Mouse (Mus musculus) liver, embryonic 14.5 days (tissue): ENCODE data around the gene Agtpbp1. TPM values are rescaled to one million over a fixed set of nuclear protein-coding genes. Genes with fewer than 3 reads are reported as not detected.

Experiments used
- ATAC-seq: fragments of 200-750 bp; cut with Nextera tagmentation; 2 replicates; pipeline ENCODE4 v1.8.0; 2017; ENCODE audit warnings: moderate number of reproducible peaks, mild to moderate bottlenecking, moderate library complexity; ENCODE audit not compliant: insufficient read depth
- DNase-seq, 3 experiments: peaks; one replicate each; pipeline ENCODE4 v3.0.0-alpha.2; 2012 to 2013; ENCODE audit warnings: low read depth in 3 of 3, low spot score in 3 of 3
- H3K27ac ChIP-seq: fragments of 300-500 bp; sonication (generic); 2 replicates; pipeline ENCODE4 v1.5.1; 2014; ENCODE audit warnings: moderate library complexity, mild to moderate bottlenecking, control low read depth, inconsistent platforms
- H3K27me3 ChIP-seq: fragments of 300-500 bp; sonication (generic); 2 replicates; pipeline ENCODE4 v1.6.1; 2014; ENCODE audit warnings: mild to moderate bottlenecking, low read length, moderate library complexity; ENCODE audit not compliant: control insufficient read depth, insufficient read depth
- H3K36me3 ChIP-seq: fragments of 300-500 bp; sonication (generic); replicated peaks from 2 replicates; pipeline ENCODE4 v1.6.1; 2014; ENCODE audit warnings: low read depth; ENCODE audit not compliant: control insufficient read depth, insufficient read depth
- H3K4me1 ChIP-seq, 2 experiments: fragments of 200-500 bp in 1 of 2; fragments of 300-500 bp in 1 of 2; sonication (generic) in 1 of 2; replicated peaks; 2 replicates each; pipeline ENCODE4 v1.6.1; 2012 to 2014; ENCODE audit warnings: antibody characterized with exemption in 1 of 2, inconsistent platforms in 1 of 2, low read length in 1 of 2; ENCODE audit not compliant: control insufficient read depth in 2 of 2, insufficient read depth in 2 of 2
- H3K4me2 ChIP-seq: fragments of 300-500 bp; sonication (generic); 2 replicates; pipeline ENCODE4 v1.6.1; 2014; ENCODE audit warnings: low read depth, mild to moderate bottlenecking, control low read depth, moderate library complexity
- H3K4me3 ChIP-seq, 2 experiments: fragments of 200-500 bp in 1 of 2; fragments of 300-500 bp in 1 of 2; sonication (generic) in 1 of 2; 2 replicates each; pipeline ENCODE4 v1.5.1; 2012 to 2014; ENCODE audit warnings: low read depth in 2 of 2, low read length in 2 of 2, mild to moderate bottlenecking in 2 of 2, control low read depth in 1 of 2, inconsistent platforms in 1 of 2, moderate library complexity in 1 of 2; ENCODE audit not compliant: insufficient read depth in 1 of 2
- H3K9ac ChIP-seq: fragments of 300-500 bp; sonication (generic); replicated peaks from 2 replicates; pipeline ENCODE4 v1.6.1; 2014; ENCODE audit warnings: mild to moderate bottlenecking, control low read depth, moderate library complexity
- H3K9me3 ChIP-seq: fragments of 300-500 bp; sonication (generic); 2 replicates; pipeline ENCODE4 v1.6.1; 2016; ENCODE audit warnings: low read length, mixed read lengths; ENCODE audit not compliant: control insufficient read depth
- CTCF ChIP-seq: IDR thresholded peaks from 2 replicates; pipeline ENCODE4 v1.5.1; 2016; ENCODE audit warnings: antibody characterized with exemption, low read depth, control low read depth
- EP300 ChIP-seq: IDR thresholded peaks from 2 replicates; pipeline ENCODE4 v1.6.1; 2016; ENCODE audit warnings: antibody characterized with exemption, low read depth
- WGBS: fragments of 180-500 bp; shearing (Covaris S2); extraction: QIAGEN DNeasy Blood & Tissue Kit; methylation state at CpG from one replicate; pipeline ENCODE4 v1.1.7; 2014; ENCODE audit not compliant: insufficient replicate concordance; 5-methylcytosine and 5-hydroxymethylcytosine counted together
- polyA plus RNA-seq, 2 experiments: library from polyadenylated mRNA; depleted of rRNA in 1 of 2; stranded (reverse) in 1 of 2; unstranded in 1 of 2; fragments of >200 nt; fragmentation: Nextera tagmentation in 1 of 2; extraction: Ambion mirVana in 1 of 2; gene quantifications; 2 replicates each; pipeline versions ENCODE4 v1.2.1 to v1.2.3; 2012 to 2014

Agtpbp1 gene
- polyA plus RNA-seq, 2 experiments: 4.8 to 10.3 TPM

DNA sequence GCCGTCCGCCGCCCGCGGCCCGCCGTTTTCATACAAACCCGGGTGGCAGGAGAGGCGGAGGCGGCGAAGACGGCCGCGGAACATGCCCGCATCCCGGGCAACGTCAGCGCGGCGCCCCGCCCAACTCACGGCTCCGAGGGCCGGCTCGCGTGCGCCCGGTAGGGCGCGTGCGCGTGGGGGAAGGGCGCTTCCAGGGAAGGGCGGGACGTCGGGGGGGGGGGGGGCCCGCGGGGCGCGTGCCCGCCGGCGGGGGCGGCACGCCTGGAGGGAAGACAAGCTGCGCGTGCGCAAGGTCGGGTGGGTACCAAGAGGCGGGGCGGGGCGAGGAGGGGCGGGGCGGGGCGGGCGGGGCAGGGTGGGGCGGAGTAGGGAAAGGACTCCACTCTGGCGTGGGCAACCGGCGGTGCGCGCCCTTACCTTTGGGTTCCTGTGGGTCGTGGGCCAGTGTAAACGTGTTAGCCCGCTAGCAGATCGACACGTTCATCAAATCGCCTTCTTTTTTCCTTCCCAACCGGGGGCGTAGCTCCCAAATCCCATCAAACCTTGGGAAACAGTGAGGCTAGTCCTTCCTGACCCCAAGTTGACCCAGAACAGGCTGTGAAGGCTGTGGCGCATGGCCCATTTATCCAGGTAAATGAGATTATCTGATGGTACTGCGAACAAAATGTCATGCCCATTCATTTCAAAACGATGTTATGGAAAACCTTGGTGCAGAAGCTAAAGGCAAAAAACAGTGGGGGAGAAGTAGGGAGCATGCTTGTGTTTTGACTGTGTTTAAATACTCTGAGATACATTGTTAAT, 27.6 kb downstream of the Agtpbp1 start:
- TF ChIP-seq CTCF (no peak), EP300 (no peak)
- Histone ChIP-seq H3K27ac (peak overlapping the region; percentile 71; the same call in 1 of the 2 replicates), H3K9me3 (no peaks in the 10 kb centered on the region), H3K4me1 (peaks cover 14 to 21% of the 10 kb centered on the region in 2 experiments), H3K27me3 (no peaks in the 10 kb centered on the region), H3K36me3 (no peaks in the 10 kb centered on the region), H3K4me2 (peak overlapping the region; percentile 91), H3K9ac (peak overlapping the region; percentile 76), H3K4me3 (peak overlapping the region; percentile 73 to 91)
- ATAC-seq (peak; percentile 92), DNase-seq (peak; percentile 65 to 74 (median 66))
- WGBS: 1% methylated on average over 42 of the region's 73 CpGs

DNA sequence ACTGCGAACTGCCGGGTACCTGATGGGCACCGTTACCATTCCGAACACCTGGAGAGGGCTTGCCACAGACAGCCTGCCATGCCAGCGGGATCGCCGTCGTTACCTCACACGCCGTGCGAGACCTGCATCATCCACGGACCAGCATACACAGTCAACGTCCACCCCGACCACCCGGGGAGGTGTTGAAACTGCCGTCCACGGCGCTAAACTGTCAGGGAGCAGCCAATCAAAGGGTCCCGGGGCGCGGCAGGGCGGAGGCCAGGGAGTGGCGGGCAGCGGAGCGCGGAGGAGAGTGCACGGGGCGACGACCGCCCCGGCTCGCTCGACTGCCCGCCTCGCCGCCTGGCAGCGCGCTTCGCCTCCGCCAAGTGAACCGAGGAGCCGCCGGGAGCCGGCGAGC, 28.4 kb downstream of the Agtpbp1 start:
- ATAC-seq (peak; percentile 89), DNase-seq (peak; percentile 41 to 56 (median 52))
- H3K27me3 ChIP-seq: no peaks in the 10 kb centered on the region
- peak overlapping the region; percentile 91 for H3K4me2 ChIP-seq
- peaks cover 14 to 21% of the 10 kb centered on the region in 2 experiments for H3K4me1 ChIP-seq
- peak overlapping the region; percentile 73 for H3K4me3 ChIP-seq
- WGBS: under 1% methylated on average over 45 of the region's 45 CpGs
- H3K36me3 ChIP-seq: no peaks in the 10 kb centered on the region
- no peak for TF ChIP-seq CTCF
- TF ChIP-seq EP300: no peak
- no peaks in the 10 kb centered on the region for H3K9me3 ChIP-seq
- H3K27ac ChIP-seq: peak overlapping the region; percentile 71
- H3K9ac ChIP-seq: peak overlapping the region; percentile 76

GRCm38 (mm10) chr13:59555613-59556192, 29.3 kb downstream of the Agtpbp1 start:
- Histone ChIP-seq H3K4me1 (peaks cover 14 to 21% of the 10 kb centered on the region in 2 experiments), H3K9me3 (no peaks in the 10 kb centered on the region), H3K4me2 (peak overlapping the region; percentile 91), H3K27me3 (no peaks in the 10 kb centered on the region), H3K9ac (no peak overlapping the region), H3K4me3 (peak overlapping the region in 1 of 2 experiments; percentile 73; a peak in 1 of 4 replicates), H3K36me3 (no peaks in the 10 kb centered on the region), H3K27ac (no peak overlapping the region)
- WGBS: 77% methylated on average over 8 of the region's 8 CpGs
- TF ChIP-seq EP300: no peak
- no peak for TF ChIP-seq CTCF
- DNase-seq (no peak), ATAC-seq (no peak)

DNA sequence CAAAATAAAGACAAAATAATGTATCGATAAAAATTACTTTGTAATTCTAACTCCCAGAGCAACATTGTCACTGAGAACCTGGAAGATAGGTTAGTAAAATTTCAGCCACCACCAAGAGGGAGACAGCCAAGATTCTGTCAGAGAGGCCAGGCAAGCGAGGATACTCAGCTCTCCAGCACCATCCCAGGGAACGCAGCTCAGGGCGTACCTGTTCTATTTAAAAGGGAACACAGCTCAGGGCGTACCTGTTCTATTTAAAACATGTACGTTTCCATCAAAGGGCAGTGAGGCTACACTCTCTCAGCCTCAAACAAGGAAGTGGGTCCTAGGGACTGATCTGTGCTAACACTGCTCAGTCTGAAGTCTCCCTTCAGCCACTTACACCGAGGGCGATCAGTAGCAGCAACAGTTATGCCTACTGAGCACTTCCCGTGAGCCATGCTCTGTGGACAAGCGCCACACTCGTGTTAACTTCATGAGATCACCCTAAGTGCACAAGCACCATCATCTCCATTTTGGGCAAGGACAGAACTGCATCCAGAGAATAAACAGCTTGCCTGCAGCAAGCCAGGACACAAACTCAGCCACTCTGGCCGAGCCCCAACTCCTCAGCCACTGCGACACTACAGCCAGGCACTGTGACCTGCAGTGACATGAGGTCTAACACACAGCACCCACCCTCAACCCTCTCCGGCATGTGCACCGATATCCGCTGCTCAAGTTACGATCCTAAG, 30.1 kb downstream of the Agtpbp1 start:
- no peak overlapping the region for H3K27ac ChIP-seq
- TF ChIP-seq CTCF: no peak
- TF ChIP-seq EP300: no peak
- H3K27me3 ChIP-seq: no peaks in the 10 kb centered on the region
- H3K4me1 ChIP-seq: peaks cover 15 to 26% of the 10 kb centered on the region in 2 experiments
- H3K9ac ChIP-seq: no peak overlapping the region
- DNase-seq (no peak), ATAC-seq (no peak)
- no peaks in the 10 kb centered on the region for H3K9me3 ChIP-seq
- H3K4me2 ChIP-seq: peak overlapping the region; percentile 91
- no peaks in the 10 kb centered on the region for H3K36me3 ChIP-seq
- H3K4me3 ChIP-seq: no peak overlapping the region
- 69% methylated on average over 17 of the region's 17 CpGs for WGBS
